Mouse (Mus musculus): Measurements from ENCODE around the gene Chit1. TPM values are rescaled to one million over a fixed set of nuclear protein-coding genes. Genes with fewer than 3 reads are reported as not detected.

Gene Chit1
- polyA plus RNA-seq, 1 experiment = 0.19 TPM

DNA sequence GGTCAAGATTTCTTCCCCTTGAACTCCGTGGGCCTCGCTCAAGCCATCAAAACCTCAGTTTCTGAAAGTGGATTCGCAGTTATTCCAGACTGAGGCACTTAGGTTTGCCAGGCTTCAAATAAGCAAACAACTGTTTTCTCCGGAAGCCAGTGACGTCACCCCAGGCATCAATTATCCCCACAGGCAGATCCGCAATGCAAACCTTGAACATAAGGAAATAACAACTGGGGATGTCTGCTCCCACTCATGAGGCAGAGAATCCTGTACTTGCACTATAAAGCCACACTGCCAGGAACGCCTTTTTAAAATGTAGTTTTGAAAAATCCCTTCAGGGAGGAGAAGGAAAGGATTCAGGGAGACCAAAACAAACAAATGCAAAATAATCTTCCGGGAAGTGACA, 4.4 kb downstream of the Chit1 start:
- no peak for TF ChIP-seq POLR2A (IDR thresholded peaks at IDR 0.05; ENCODE audit: extremely low read depth, insufficient read depth, low read length)
- Histone ChIP-seq H3K27ac (ENCODE audit: insufficient read depth, low read length) (no peak overlapping the region), H3K4me1 (ENCODE audit: control insufficient read depth, insufficient read depth, low read length) (no peaks in the 10 kb centered on the region; the same call in 1 of the 2 replicates), H3K4me3 (ENCODE audit: insufficient read depth, low read length) (no peak overlapping the region)

DNA sequence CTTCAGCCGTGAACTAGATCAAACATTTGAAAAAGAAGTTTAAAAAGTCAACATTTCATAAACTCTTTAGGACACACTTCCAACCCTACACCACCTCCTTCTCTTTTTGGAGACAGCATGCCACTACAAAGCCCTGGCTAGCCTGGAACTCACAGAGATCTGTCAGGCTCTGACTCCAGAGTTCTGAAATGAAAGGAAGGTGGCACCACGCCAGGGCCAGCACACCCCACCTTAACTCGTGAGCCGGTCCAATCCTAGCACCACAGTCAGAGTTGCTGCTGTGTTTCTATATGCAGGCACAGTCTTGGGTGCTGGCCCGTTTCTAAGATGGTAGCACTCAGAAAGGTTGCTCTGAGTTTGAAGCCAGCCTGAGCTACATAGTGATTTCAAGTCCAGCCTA, 6.1 kb downstream of the Chit1 start:
- no peak overlapping the region for H3K27ac ChIP-seq (ENCODE audit: insufficient read depth, low read length)
- H3K4me3 ChIP-seq (ENCODE audit: insufficient read depth, low read length) = no peak overlapping the region
- no peaks in the 10 kb centered on the region; the same call in 1 of the 2 replicates for H3K4me1 ChIP-seq (ENCODE audit: control insufficient read depth, insufficient read depth, low read length)
- no peak for TF ChIP-seq CTCF (IDR thresholded peaks at IDR 0.05; ENCODE audit: extremely low read depth, insufficient read depth, low read length)
- no peak for TF ChIP-seq POLR2A (IDR thresholded peaks at IDR 0.05; ENCODE audit: extremely low read depth, insufficient read depth, low read length)

DNA sequence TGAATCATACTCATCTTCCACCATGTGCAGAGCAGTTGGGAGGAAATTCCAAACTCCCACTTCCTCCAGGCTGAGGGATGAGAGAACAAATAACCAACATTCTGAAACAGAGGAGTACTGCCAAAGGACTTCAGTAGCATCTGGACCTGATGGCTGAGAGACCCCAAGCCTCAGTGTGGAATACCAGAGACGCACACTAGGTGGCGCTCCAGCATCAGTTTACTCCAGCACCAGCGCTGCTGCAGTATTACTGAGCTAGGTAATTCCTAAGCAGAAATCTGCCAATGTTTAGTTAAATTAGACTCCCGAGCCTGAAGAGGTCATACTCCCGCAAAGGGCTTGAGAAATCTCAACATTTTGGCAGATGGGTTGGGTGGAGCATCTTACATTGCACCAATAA, 9.1 kb downstream of the Chit1 start:
- no peak overlapping the region for H3K4me3 ChIP-seq (ENCODE audit: insufficient read depth, low read length)
- no peak for TF ChIP-seq POLR2A (IDR thresholded peaks at IDR 0.05; ENCODE audit: extremely low read depth, insufficient read depth, low read length)
- peak; percentile 98 for TF ChIP-seq CTCF (IDR thresholded peaks at IDR 0.05; ENCODE audit: extremely low read depth, insufficient read depth, low read length)
- H3K27ac ChIP-seq (ENCODE audit: insufficient read depth, low read length) = no peak overlapping the region

DNA sequence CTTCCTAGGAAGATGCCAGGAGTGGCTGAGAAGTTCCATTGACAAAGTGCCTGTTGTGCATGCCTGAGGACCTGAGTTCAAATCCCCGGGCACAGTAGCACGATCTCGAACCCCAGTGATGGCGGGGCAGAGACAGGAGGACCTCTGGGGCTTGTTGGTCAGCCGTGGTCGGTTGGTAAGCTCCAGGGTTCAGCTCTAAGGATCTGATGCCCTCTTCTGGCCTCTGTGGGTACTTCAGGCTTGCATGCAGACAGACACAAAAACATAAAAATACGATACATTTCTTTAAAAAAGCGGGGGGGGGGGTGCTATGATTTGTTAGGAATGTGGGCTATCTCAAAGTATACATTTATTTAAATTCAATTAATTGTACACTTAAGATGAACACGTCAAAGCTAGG, 11.2 kb downstream of the Chit1 start:
- peaks cover 3% of the 10 kb centered on the region for H3K4me1 ChIP-seq (ENCODE audit: control insufficient read depth, insufficient read depth, low read length)
- H3K4me3 ChIP-seq (ENCODE audit: insufficient read depth, low read length) = no peak overlapping the region
- H3K27ac ChIP-seq (ENCODE audit: insufficient read depth, low read length) = no peak overlapping the region
- TF ChIP-seq CTCF (IDR thresholded peaks at IDR 0.05; ENCODE audit: extremely low read depth, insufficient read depth, low read length) = 0 out of 2 replicates have a peak, but pooled peaks have one; percentile 14
- TF ChIP-seq POLR2A (IDR thresholded peaks at IDR 0.05; ENCODE audit: extremely low read depth, insufficient read depth, low read length) = no peak

More for the DNA sequence above, 9.1 kb downstream of the Chit1 start:
- peaks cover 3% of the 10 kb centered on the region for H3K4me1 ChIP-seq (ENCODE audit: control insufficient read depth, insufficient read depth, low read length)

DNA sequence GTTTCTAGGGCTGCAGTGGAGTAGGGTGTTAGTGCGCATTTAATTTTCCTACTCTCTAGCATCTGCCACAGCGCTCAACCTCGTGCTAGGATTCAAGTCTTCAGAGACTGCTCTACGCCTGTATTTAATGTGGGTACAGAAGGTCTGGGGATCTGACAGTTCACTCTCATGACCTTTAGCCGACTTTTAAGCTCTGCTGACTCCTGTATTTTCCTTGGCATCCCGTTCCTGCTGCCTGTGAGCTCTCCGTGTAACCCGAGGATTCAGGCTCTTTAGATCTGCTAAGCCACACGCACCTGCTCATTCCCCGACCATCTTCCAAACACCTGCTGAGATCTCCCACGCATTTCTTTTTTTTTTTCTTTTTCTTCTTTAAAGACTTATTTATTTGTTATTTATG, 22.3 kb downstream of the Chit1 start:
- no peak for TF ChIP-seq CTCF (IDR thresholded peaks at IDR 0.05; ENCODE audit: extremely low read depth, insufficient read depth, low read length)
- TF ChIP-seq POLR2A (IDR thresholded peaks at IDR 0.05; ENCODE audit: extremely low read depth, insufficient read depth, low read length) = no peak
- no peak overlapping the region for H3K4me3 ChIP-seq (ENCODE audit: insufficient read depth, low read length)
- no peak overlapping the region for H3K27ac ChIP-seq (ENCODE audit: insufficient read depth, low read length)
- no peaks in the 10 kb centered on the region for H3K4me1 ChIP-seq (ENCODE audit: control insufficient read depth, insufficient read depth, low read length)

DNA sequence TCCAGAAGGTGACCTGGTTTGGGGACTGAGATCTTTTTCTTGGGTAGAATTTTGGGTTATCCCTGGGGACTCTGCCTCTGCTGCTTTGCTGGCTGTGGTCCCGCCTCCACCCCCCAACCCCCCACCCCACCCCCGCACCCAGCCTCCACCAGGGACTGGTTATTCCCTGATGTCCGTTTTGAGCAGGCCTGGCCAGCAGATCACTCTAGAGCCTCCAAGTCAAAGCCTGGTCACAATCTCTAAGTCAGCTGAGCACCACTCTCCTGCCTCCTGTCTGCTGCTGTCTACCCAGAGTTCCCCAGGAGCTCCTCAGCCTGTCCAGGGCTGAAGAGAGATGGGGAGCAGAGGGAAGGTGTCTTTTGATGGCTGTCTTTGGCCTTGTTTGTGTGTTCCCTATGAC, 25.3 kb downstream of the Chit1 start:
- no peaks in the 10 kb centered on the region for H3K4me1 ChIP-seq (ENCODE audit: control insufficient read depth, insufficient read depth, low read length)
- no peak overlapping the region for H3K4me3 ChIP-seq (ENCODE audit: insufficient read depth, low read length)
- H3K27ac ChIP-seq (ENCODE audit: insufficient read depth, low read length) = no peak overlapping the region
- no peak for TF ChIP-seq POLR2A (IDR thresholded peaks at IDR 0.05; ENCODE audit: extremely low read depth, insufficient read depth, low read length)
- TF ChIP-seq CTCF (IDR thresholded peaks at IDR 0.05; ENCODE audit: extremely low read depth, insufficient read depth, low read length) = no peak

DNA sequence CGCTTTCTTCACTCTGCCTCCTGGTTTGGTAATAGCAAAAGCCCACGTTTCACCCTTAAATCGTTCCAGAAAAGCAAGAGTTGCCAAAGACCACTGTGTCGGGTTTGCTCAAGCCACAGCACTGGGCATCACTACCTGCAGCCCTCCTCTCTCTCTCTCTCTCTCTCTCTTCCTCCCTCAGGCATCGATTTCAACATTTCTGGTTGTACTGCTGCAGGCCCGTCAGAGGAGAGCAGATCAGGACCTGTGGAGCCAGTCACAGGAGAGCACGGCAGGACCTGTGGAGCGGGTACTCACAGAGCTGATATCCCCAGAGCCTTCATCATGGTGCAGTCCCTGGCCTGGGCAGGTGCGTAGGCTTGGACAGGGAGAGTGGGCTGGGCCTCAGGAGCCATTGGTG, 27.4 kb downstream of the Chit1 start:
- Histone ChIP-seq H3K4me1 (ENCODE audit: control insufficient read depth, insufficient read depth, low read length) (no peaks in the 10 kb centered on the region), H3K4me3 (ENCODE audit: insufficient read depth, low read length) (no peak overlapping the region), H3K27ac (ENCODE audit: insufficient read depth, low read length) (no peak overlapping the region)
- TF ChIP-seq CTCF (IDR thresholded peaks at IDR 0.05; ENCODE audit: extremely low read depth, insufficient read depth, low read length) (no peak), POLR2A (IDR thresholded peaks at IDR 0.05; ENCODE audit: extremely low read depth, insufficient read depth, low read length) (no peak)

DNA sequence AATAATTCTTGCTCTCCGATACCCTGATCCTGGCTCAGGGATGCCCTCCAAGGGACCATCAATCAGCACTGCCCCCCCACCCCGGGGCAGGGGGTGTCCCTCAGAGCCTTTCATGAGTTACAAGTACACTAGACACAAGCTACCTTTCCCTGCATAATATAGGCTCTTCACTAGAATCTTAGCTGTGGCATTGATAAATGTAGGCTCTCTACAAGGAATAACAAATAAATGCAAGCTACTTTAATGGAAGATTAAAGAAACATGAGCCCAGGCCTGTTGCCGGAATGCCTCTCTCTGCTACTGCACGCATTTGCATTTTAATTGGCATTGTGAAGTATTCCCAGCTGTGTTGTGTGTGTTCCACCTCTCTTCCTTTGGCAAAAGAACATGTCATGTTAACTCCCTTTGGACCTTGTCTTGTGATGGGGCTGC, 31.3 kb downstream of the Chit1 start:
- TF ChIP-seq POLR2A (IDR thresholded peaks at IDR 0.05; ENCODE audit: extremely low read depth, insufficient read depth, low read length) = no peak
- no peak for TF ChIP-seq CTCF (IDR thresholded peaks at IDR 0.05; ENCODE audit: extremely low read depth, insufficient read depth, low read length)
- H3K4me1 ChIP-seq (ENCODE audit: control insufficient read depth, insufficient read depth, low read length) = peaks cover 5% of the 10 kb centered on the region; the same call in 1 of the 2 replicates
- no peak overlapping the region for H3K27ac ChIP-seq (ENCODE audit: insufficient read depth, low read length)
- no peak overlapping the region for H3K4me3 ChIP-seq (ENCODE audit: insufficient read depth, low read length)

DNA sequence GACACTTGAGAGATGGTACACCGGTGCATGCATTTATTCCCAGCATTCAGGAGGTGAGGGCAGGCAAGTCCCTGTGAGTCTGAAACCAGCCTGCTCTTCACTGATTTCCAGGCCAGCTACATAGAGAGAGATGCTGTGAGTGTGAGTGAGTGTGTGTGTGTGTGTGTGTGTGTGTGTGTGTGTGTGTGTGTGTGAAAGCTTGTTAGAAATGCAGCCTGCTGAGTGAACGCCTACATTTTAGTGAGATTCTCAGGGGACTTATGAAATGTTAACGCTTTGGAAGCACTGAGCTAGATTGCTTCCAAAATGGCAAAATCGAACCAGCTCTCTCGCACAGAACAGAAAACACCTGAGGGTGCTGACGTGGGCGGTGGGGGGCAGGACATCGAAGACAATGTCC, 35.0 kb downstream of the Chit1 start:
- no peak overlapping the region for H3K27ac ChIP-seq (ENCODE audit: insufficient read depth, low read length)
- H3K4me1 ChIP-seq (ENCODE audit: control insufficient read depth, insufficient read depth, low read length) = peaks cover 5% of the 10 kb centered on the region; the same call in 1 of the 2 replicates
- TF ChIP-seq POLR2A (IDR thresholded peaks at IDR 0.05; ENCODE audit: extremely low read depth, insufficient read depth, low read length) (no peak), CTCF (IDR thresholded peaks at IDR 0.05; ENCODE audit: extremely low read depth, insufficient read depth, low read length) (no peak)
- H3K4me3 ChIP-seq (ENCODE audit: insufficient read depth, low read length) = no peak overlapping the region

DNA sequence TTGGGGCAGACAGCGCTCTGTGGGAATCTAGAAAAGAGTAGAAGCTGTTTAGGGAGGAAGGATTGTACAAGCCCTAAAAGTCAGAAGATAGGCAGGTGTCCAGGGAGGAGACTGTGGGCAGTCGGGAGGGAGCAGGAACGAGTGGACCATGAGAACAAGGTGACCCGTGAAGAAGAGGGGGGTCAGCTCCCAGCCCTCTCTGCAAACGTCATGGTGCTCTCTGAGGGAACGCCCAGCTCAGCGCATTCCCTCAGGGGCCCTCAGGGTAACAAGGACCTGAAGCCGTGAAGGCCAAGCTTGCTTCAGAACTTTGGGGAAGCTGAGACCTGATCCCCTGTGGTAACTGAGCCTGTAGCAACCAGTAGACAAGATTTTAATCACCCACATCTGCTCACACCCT, 39.0 kb downstream of the Chit1 start:
- peaks cover 5% of the 10 kb centered on the region; the same call in 1 of the 2 replicates for H3K4me1 ChIP-seq (ENCODE audit: control insufficient read depth, insufficient read depth, low read length)
- H3K4me3 ChIP-seq (ENCODE audit: insufficient read depth, low read length) = no peak overlapping the region
- H3K27ac ChIP-seq (ENCODE audit: insufficient read depth, low read length) = no peak overlapping the region
- no peak for TF ChIP-seq POLR2A (IDR thresholded peaks at IDR 0.05; ENCODE audit: extremely low read depth, insufficient read depth, low read length)
- no peak for TF ChIP-seq CTCF (IDR thresholded peaks at IDR 0.05; ENCODE audit: extremely low read depth, insufficient read depth, low read length)
